Mouse (Mus musculus) limb, embryonic 10.5 days (tissue): ENCODE results near the gene Mpp5. TPM values are rescaled to one million over a fixed set of nuclear protein-coding genes. Genes with fewer than 3 reads are reported as not detected.

Experiments used
- DNase-seq: peaks from one replicate; pipeline ENCODE4 v3.0.0-alpha.2; 2017; ENCODE audit warnings: low spot score
- H3K27ac ChIP-seq: fragments of 300-500 bp; sonication (generic); 2 replicates; pipeline ENCODE4 v1.5.1; 2016; ENCODE audit warnings: mild to moderate bottlenecking
- H3K27me3 ChIP-seq: fragments of 300-500 bp; sonication (generic); 2 replicates; pipeline ENCODE4 v1.6.1; 2016; ENCODE audit warnings: low read depth, mild to moderate bottlenecking; ENCODE audit not compliant: poor library complexity, severe bottlenecking
- H3K36me3 ChIP-seq: fragments of 300-500 bp; sonication (generic); 2 replicates; pipeline ENCODE4 v1.6.1; 2016; ENCODE audit warnings: mild to moderate bottlenecking, moderate library complexity
- H3K4me1 ChIP-seq: fragments of 300-500 bp; sonication (generic); 2 replicates; pipeline ENCODE4 v1.6.1; 2016
- H3K4me3 ChIP-seq: fragments of 300-500 bp; sonication (generic); 2 replicates; pipeline ENCODE4 v1.5.1; 2016; ENCODE audit warnings: mild to moderate bottlenecking, moderate library complexity
- H3K9me3 ChIP-seq: fragments of 300-500 bp; sonication (generic); replicated peaks from 2 replicates; pipeline ENCODE4 v1.6.1; 2016; ENCODE audit warnings: mild to moderate bottlenecking
- WGBS: fragments of 180-500 bp; shearing (Covaris S2); methylation state at CpG from one replicate; pipeline ENCODE4 v1.1.7; 2016; 5-methylcytosine and 5-hydroxymethylcytosine counted together
- polyA plus RNA-seq: library from polyadenylated mRNA; unstranded; fragments of >200 nt; fragmentation: Nextera tagmentation; extraction: Ambion mirVana; gene quantifications from 2 replicates; pipeline ENCODE4 v1.2.1, GENCODE M21; 2016

The Mpp5 gene
- polyA plus RNA-seq, 1 experiment from 2014 or later = 25.0 TPM

GRCm38 (mm10) chr12:78862254-78862730 is 113.6 kb downstream of the Mpp5 start:
- Histone ChIP-seq H3K9me3 (no peaks in the 10 kb centered on the region), H3K4me3 (peak overlapping the region; percentile 84), H3K27ac (peak overlapping the region; percentile 96), H3K27me3 (no peaks in the 10 kb centered on the region), H3K4me1 (peaks cover 21% of the 10 kb centered on the region), H3K36me3 (peaks cover 33% of the 10 kb centered on the region)
- DNase-seq = no peak
- under 1% methylated on average over 22 of the region's 22 CpGs for WGBS

DNA sequence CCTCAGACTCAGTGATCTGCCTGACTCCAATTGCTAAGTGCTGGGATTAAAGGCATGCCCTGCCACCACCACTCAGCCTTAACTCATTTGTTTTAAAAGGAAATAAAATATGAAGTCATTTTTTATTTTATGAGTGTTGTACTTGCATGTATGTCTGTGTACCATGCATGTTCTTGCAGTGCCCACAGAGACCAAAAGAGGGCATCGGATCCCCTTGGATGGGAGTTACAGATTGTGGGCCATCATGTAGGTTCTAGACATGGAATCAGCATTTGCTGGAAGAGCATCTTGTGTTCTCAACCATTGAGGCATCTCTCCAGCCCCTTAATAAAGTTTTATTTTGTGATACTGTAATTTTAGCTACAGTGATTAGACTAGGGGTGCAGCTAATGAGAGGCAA is 116.7 kb downstream of the Mpp5 start:
- WGBS = 95% methylated on average over 1 of the region's 1 CpGs
- DNase-seq = no peak
- peaks cover 58% of the 10 kb centered on the region for H3K36me3 ChIP-seq

DNA sequence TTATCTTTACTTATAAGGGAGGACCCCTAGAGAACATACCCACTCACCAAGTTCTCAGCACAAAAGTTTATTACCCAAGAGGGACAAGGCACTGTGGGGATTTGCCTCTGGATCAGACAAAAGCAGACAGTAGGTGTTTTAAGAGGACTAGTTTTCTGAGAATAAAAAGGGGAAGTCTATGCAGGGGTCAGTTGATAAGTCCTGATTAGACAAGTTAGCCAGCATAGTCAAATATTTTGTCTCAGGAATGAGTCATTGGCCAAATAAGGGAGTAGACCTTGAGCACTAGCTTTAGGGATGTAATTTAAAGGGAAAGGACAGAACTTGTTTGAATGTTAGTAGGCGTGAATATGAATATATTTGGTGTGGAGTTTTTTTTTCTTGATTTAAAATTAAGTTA is 119.4 kb downstream of the Mpp5 start:
- Histone ChIP-seq H3K27me3 (no peaks in the 10 kb centered on the region), H3K4me3 (no peak overlapping the region), H3K4me1 (peaks cover 2% of the 10 kb centered on the region), H3K9me3 (no peaks in the 10 kb centered on the region), H3K27ac (no peak overlapping the region), H3K36me3 (peaks cover 82% of the 10 kb centered on the region)
- 95% methylated on average over 1 of the region's 1 CpGs for WGBS
- DNase-seq = no peak

More for the DNA sequence above, 116.7 kb downstream of the Mpp5 start:
- peaks cover 12% of the 10 kb centered on the region for H3K4me1 ChIP-seq
- no peaks in the 10 kb centered on the region for H3K9me3 ChIP-seq
- H3K4me3 ChIP-seq = no peak overlapping the region
- no peak overlapping the region for H3K27ac ChIP-seq
- H3K27me3 ChIP-seq = no peaks in the 10 kb centered on the region

DNA sequence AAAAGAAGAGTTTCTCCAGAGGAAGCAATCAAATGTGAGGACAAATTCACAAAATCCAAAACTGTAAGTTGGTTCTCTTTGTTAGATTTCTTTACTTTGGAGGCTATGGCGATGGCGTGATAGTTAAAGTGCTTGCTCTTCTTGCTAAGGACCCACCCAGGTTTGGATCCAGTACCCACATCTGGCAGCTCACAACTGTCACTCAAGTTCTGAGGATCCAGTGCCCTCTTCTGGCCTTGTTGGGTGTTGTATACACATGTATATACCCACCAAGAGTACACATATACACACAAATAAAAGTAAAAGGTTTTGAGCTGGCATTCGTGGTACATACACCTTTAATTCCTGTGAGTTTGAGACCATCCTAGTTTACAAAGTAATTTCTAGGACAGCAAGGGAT is 125.9 kb downstream of the Mpp5 start:
- 97% methylated on average over 3 of the region's 3 CpGs for WGBS
- Histone ChIP-seq H3K4me1 (no peaks in the 10 kb centered on the region), H3K27me3 (no peaks in the 10 kb centered on the region), H3K4me3 (no peak overlapping the region), H3K9me3 (no peaks in the 10 kb centered on the region), H3K36me3 (peaks cover 96% of the 10 kb centered on the region), H3K27ac (no peak overlapping the region)
- no peak for DNase-seq

- H3K4me3 ChIP-seq = no peak overlapping the region
- H3K9me3 ChIP-seq = no peaks in the 10 kb centered on the region
- WGBS = 75% methylated on average over 1 of the region's 1 CpGs
- no peaks in the 10 kb centered on the region for H3K4me1 ChIP-seq
- H3K36me3 ChIP-seq = peaks cover 37% of the 10 kb centered on the region
- H3K27me3 ChIP-seq = no peaks in the 10 kb centered on the region
- DNase-seq = no peak
- no peak overlapping the region for H3K27ac ChIP-seq
Measured at GRCm38 (mm10) chr12:78890062-78890461, 141.4 kb downstream of the Mpp5 start.

Other genes starting within 250 kb of the Mpp5 start
- not detected in 2 replicates for gene Fam71d, start 57.4 kb upstream of the Mpp5 start, polyA plus RNA-seq
- gene Atp6v1d, start 112.7 kb downstream of the Mpp5 start, polyA plus RNA-seq = 55.5 and 67.2 TPM in 2 replicates
- gene Eif2s1, start 112.9 kb downstream of the Mpp5 start, polyA plus RNA-seq = 301 and 349 TPM in 2 replicates
- gene Plek2, start 158.1 kb downstream of the Mpp5 start, polyA plus RNA-seq = 2.7 and 3.2 TPM in 2 replicates